Mouse (Mus musculus) regulatory T cell (primary cell): Measurements from ENCODE around the gene Bckdha.

Experiments used
- in situ Hi-C: fragments of 300-600 bp; cut with MboI, MseI; formaldehyde crosslinking; loops from one replicate; pipeline ENCODE4 v1.15.1; 2025; ENCODE audit warnings: high pct_unique_total_duplicates

The Bckdha gene

DNA sequence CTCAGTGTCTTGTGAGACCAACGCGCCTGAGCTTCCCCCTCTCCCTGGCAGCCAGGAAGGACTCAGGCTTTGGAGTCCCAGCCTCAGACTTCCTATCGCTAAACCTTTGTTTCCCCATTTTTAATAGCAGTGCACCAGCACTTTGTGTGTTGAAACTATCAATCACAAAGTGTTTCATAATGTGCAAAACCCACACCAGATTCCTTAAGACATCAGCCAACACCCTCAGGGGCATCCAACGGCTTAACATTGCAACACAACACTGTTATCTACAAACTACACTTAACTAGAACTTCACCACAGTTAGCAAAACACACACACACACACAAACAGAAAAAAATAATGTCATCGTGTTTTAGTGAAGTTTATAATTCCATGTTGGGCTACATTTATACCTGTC lies 8.9 kb downstream of the Bckdha start:
- in situ Hi-C loops, result no loop called here

DNA sequence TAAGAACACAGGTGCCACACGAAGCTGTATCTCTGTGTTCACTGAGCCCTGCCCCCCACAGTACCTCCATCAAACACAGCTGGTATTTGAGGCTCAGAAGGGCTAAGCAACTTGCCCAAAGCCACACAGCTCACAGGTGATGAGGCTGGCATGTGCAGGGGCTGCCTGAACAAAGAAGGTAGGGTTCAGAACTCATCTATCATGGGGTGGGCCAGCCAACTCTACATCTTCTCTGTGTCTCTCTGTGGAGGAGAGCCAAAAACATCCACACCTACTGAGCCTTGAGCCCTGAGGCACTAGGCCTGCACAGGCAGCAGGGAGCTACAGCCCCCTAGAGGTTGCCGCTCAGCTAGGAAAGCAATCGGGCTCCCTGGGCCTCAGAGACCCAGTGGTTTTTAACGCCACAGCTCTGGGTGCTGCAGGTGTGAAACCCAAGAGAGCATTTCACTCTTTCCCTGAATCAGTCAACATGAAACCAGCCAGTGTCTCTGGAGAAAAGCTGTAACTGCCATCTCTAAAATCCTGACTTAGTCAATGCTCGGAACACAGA lies 11.1 kb downstream of the Bckdha start:
- in situ Hi-C loops, result no loop called here

GRCm38 (mm10) chr7:25645074-25645473 lies 13.7 kb downstream of the Bckdha start:
- in situ Hi-C loops, result no loop called here

DNA sequence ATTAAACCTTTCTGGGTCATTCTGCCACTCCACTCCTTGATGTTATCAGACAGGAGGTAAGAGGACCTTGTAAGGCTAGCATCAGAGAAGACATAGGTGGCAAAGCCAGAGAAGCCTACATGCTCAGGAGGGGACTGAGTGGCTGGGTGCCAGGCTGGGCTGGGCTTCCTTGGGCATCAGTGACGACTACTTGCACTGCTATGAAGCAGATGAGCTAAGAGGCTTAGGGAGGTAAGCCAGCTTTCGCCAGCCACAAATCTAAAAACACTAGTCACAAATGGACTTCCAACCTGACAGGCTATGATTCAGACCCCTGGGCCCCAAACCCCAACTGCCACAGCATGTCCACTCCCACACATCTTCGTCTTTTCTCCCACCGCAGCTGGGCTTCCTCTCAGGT lies 14.2 kb downstream of the Bckdha start:
- in situ Hi-C loops, result no loop called here

- in situ Hi-C loops, result no loop called here
Measured at GRCm38 (mm10) chr7:25644136-25644535, 14.6 kb downstream of the Bckdha start.

DNA sequence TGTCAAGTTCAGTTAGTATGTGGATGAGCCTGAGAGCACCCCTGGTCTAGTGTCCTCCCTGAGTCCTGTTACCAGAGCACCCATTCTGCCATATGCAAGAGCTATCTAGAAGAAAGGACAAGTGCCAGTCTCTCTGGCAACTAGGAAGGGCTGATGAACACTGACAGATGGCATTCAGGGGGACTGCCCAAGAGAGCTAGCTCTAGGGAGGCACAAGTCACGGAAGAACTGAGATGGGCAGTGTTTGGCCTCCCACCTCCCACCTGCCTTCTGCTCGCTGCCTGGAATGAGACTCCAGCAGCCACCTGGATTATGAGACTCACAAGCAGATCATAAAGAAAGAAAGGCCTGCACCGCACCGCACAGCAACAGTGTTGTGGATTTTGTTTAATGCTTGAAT lies 19.0 kb downstream of the Bckdha start:
- in situ Hi-C loops, result no loop called here

GRCm38 (mm10) chr7:25637099-25637498 lies 21.7 kb downstream of the Bckdha start:
- in situ Hi-C loops, result no loop called here

DNA sequence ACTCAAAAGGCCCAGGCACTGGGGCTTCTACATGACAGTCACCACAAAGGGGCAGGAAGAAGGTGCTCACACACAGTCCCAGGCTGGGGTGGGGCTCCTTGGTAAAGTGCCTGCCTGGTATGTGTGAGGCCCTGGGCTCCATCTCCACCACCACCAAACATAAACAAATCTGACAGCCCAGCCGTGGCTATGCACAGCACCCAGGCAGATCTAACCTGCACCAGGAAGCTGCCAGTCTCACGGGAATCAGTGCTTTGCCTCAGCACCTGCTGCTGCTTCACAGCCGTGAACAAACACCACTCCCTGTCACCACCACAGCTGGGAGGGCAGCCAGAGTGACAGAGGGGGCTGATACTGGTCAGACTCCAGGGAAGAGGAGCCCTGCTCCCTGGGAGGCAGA lies 22.4 kb downstream of the Bckdha start:
- in situ Hi-C loops, result no loop called here

DNA sequence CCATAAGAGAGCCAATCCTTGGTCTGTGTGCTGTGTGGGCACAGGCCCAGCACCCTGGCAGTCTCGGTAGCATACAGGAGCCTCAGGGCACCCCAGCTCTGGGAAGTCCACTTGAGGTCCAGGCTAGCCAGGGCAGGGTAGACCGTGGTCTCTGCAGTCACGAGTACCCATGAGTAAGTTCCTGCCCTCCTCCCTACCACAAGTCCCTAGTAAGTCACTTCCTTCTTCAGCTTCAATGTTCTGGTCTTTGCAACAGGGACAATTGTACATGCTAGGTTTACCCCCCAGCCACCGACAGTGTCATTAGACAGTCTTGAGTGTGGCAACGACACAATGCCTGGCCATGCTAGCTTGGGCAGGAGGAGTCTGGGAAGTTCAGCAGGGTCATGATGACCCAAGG lies 26.1 kb downstream of the Bckdha start:
- in situ Hi-C loops, result no loop called here

GRCm38 (mm10) chr7:25628323-25628620 lies 30.5 kb downstream of the Bckdha start:
- in situ Hi-C loops, result no loop called here

DNA sequence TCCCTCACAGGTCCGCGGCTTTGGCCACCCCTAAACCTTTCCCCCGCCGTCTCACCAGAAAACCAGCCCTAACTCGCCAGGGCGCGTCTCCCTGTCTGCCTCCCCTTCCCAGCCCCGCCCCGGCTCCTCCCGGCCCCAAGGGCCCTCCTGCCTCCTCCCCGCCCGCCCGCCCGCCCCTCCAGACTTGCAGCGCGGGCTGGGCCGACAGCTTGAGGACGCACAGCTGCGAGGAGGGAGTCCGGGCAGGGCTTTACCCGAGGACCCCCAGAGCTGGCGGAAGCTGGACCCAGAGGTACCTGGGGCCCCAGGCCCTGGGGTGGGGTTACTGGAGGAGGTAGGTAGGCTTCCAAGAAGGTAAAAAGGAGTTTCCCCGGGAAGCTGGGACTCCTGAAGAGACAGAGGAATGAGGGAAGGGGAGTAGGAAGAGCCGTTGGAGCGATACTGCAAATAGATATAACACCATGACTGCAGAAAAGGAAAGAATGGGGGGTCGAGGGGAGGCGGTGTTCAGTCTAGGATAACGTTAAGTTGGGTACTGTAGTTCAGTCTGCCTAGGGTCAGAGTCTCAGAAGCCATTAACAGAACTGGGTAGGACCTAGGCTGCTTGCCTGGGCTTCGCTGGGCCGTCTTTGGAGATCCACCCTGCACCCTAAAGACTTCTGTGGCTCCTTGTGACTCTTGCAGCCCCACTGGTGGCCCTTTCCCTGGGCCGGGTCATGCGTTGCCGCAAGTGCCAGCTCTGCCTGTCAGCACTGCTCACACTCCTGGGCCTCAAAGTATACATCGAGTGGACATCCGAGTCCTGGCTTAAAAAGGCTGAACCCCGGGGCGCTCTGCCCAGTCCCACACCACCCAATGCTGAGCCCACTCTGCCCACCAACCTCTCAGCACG lies 31.1 kb downstream of the Bckdha start:
- in situ Hi-C loops, result no loop called here

DNA sequence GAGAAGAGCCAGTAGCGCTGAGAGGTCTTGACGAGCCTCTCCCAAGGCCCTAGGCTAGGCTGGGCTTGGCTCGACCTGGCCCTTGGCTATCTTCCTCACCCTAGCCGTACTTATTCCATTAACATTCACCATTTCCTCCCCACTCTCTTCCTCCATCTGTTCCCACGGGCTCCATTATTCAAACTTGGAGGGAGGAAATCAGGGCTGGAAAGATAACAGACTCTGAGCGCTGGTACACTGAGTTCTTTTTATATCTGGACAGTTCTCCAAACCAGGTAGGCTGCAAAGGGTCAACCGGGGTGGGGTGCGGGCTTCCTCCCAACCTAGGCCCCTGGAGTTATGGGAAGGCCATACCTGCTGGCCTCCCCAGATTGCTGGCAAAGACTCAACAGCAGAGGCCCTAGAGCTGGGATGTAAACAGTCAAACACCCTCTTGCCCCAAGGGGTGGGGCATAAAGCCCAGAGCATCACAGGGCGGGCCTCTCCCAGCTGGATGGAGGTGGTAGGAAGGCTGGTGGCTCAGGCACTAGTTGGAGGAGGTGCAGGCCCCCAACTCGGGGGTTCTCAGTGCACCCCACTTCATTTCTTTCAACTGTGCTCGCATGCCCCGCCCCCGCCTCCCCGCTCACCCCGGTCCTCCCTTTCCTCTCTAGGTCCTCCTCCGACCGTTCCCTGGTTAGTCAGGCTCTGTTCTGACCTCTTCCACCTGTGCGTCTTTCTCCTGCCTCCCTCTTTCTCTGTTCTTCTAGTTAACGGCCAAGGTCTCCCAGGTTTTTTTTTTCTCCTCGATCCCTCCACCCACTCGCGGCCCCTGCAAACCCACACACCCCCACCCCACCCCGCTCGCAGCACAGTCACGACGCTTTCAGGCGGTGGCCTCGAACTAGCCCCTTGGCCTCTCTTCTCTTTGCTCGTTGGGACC lies 32.0 kb downstream of the Bckdha start, which contains the start of gene B3gnt8:
Gene B3gnt8 (plus strand): TSS at position 146 of the 922 bp plus-strand sequence.
- in situ Hi-C loops, result no loop called here

- in situ Hi-C loops, result no loop called here
Measured at GRCm38 (mm10) chr7:25625594-25626250, 33.1 kb downstream of the Bckdha start.

DNA sequence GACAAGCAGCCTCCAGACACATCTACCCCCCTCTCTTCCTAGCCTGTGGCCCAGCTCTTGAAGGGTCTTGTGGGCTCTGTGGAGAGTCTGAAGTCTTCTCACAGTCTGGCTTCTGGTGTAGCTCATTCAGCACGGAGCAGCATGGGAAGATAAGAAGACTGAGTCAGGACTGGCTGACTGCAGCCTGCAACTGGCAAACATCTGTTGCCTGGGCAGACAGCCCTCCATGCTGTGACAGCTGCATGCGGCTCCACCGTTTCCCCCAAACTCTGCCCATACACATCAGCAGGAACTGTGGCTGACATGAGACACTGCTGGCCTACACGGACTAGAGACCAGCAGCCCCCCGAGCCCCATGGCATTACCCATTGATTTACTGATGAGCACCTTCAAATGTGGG lies 33.9 kb downstream of the Bckdha start:
- in situ Hi-C loops, result loop anchor here (5.0 kb wide), 1 partner anchor 32 kb away; the partner anchor contains the start of genes Bckdha and Exosc5

DNA sequence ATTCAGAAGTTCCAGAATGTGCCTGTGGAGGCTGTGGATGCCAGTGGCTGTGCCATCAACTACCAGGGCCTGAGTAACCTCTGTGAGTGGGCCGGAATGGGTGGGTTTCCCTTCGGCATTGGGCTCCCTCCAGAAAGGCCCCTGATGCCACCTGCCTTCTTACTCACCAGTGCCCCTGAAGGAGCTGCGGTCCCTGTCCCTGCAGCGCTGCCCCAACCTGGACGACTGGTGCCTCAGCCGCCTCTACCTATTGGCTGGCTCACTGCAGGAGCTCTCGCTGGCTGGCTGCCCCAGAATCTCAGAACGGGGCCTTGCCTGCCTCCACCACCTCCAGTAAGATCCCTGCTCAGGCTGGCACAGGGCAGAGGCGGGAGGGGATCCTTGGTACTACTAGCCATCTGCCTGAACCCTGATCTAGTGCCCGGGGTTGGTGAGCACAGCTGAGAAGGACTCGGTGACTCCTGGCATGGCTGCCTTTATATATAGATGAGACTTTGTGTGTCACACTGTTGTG lies 34.9 kb downstream of the Bckdha start:
- in situ Hi-C loops, result loop anchor here (5.0 kb wide), 1 partner anchor 33 kb away; the partner anchor contains the start of genes Bckdha and Exosc5

GRCm38 (mm10) chr7:25620751-25621150 lies 38.0 kb downstream of the Bckdha start:
- in situ Hi-C loops, result loop anchor here (5.0 kb wide), 1 partner anchor 37 kb away; the partner anchor contains the start of genes Bckdha and Exosc5

- in situ Hi-C loops, result loop anchor here (5.0 kb wide), 1 partner anchor 37 kb away; the partner anchor contains the start of genes Bckdha and Exosc5
Measured at GRCm38 (mm10) chr7:25620101-25620500, 38.7 kb downstream of the Bckdha start.

DNA sequence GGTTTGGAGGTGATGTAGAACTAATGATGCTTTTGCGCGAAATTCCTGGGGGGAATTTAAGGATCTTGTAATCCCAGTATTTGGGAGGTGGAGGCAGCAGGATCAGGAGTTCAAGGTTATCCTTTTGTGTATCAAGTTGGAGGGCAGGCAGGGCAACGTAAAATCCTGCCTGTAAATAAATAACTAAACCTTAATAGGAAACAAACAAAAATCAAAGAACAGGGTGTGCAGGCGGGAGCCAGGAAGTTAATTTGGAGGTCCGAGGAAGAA lies 39.1 kb downstream of the Bckdha start:
- in situ Hi-C loops, result loop anchor here (10.0 kb wide), 1 partner anchor 415 kb away; no protein-coding TSS in a partner anchor

DNA sequence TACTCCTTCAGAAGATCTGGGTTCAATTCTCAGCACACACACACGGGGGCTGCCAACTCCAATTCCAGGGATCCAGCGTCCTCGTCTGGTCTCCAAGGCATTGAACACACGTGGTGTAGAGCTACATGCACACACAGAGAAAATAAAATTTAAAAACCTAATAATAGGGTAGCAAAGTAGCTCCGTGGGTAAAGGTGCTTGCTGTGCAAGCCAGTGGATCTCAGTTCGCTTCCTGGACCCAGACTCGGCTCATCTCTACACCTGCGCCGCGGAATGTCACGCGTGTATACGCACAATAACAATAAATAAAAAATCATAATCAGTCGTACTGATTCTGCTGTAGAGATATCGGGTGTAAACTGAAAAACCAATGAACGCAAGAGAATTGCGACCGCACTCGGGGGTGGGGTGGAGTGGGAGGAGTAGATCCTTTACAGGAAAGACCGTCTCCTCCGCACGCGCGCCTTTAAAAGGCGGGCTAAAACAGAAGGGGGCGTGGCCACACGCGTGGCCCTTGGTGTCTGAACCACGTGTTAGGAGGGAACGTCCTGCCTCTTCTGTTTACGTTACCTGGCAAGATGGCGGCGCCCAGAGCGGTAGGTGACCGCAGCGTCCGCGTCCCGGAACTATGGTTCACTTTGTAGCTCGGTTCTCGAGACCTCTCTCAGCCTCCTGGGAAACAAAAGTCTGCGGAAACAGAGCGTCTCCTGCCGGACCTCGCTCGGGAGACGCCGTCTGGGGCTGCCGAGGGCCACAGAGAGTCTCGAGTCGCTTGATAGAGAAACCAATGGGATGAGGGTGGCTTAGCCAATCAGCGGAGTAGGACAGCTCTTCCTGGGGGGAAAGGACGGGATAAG lies 39.7 kb downstream of the Bckdha start, which contains the start of gene Dmac2:
Gene Dmac2 (plus strand): TSS at position 550 of the 857 bp plus-strand sequence.
- in situ Hi-C loops, result loop anchor here (10.0 kb wide), 1 partner anchor 414 kb away; no protein-coding TSS in a partner anchor
